Mouse (Mus musculus) stomach, embryonic 15.5 days (tissue): ENCODE measurements around the gene Plxdc1. TPM values are rescaled to one million over a fixed set of nuclear protein-coding genes. Genes with fewer than 3 reads are reported as not detected.
A peak's percentile ranks its signal among the peaks of the same experiment; 100 is the strongest.

Experiments
- ATAC-seq: fragments of 200-750 bp; cut with Nextera tagmentation; 2 replicates; pipeline ENCODE4 v1.8.0; 2017; ENCODE audit warnings: low read depth, moderate number of reproducible peaks, moderate TSS enrichment; ENCODE audit not compliant: insufficient read depth, low FRiP score
- H3K27ac ChIP-seq: fragments of 300-500 bp; sonication (generic); 2 replicates; pipeline ENCODE4 v1.5.1; 2015; ENCODE audit warnings: mild to moderate bottlenecking, inconsistent platforms
- H3K27me3 ChIP-seq: fragments of 300-500 bp; sonication (generic); replicated peaks from 2 replicates; pipeline ENCODE4 v1.6.1; 2015; ENCODE audit warnings: inconsistent platforms
- H3K36me3 ChIP-seq: fragments of 300-500 bp; sonication (generic); 2 replicates; pipeline ENCODE4 v1.6.1; 2015; ENCODE audit warnings: inconsistent platforms
- H3K4me1 ChIP-seq: fragments of 300-500 bp; sonication (generic); 2 replicates; pipeline ENCODE4 v1.6.1; 2015; ENCODE audit warnings: inconsistent platforms
- H3K4me2 ChIP-seq: fragments of 300-500 bp; sonication (generic); 2 replicates; pipeline ENCODE4 v1.6.1; 2015; ENCODE audit warnings: mild to moderate bottlenecking, inconsistent platforms
- H3K4me3 ChIP-seq: fragments of 300-500 bp; sonication (generic); replicated peaks from 2 replicates; pipeline ENCODE4 v1.5.1; 2015; ENCODE audit warnings: inconsistent platforms
- H3K9ac ChIP-seq: fragments of 300-500 bp; sonication (generic); 2 replicates; pipeline ENCODE4 v1.6.1; 2015; ENCODE audit warnings: inconsistent platforms
- H3K9me3 ChIP-seq: fragments of 300-500 bp; sonication (generic); 2 replicates; pipeline ENCODE4 v1.6.1; 2016; ENCODE audit warnings: inconsistent platforms
- WGBS: fragments of 180-500 bp; shearing (Covaris S2); methylation state at CpG from one replicate; pipeline ENCODE4 v1.1.7; 2015; 5-methylcytosine and 5-hydroxymethylcytosine counted together
- polyA plus RNA-seq: library from polyadenylated mRNA; unstranded; fragments of >200 nt; fragmentation: Nextera tagmentation; extraction: Ambion mirVana; gene quantifications from 2 replicates; pipeline ENCODE4 v1.2.1, GENCODE M21; 2015

Plxdc1 gene
- polyA plus RNA-seq = 0.73 and 1.0 TPM in 2 replicates

GRCm38 (mm10) chr11:97985727-97986677 is at the start of gene Plxdc1:
Gene Plxdc1, minus strand, starts transcription at chr11:97986444.
- Histone ChIP-seq H3K27me3 (peaks cover 17% of the 10 kb centered on the region), H3K4me1 (peaks cover 14% of the 10 kb centered on the region; the same call in 1 of the 2 replicates), H3K9me3 (no peaks in the 10 kb centered on the region), H3K36me3 (no peaks in the 10 kb centered on the region), H3K4me3 (peak within 1 kb of the TSS; percentile 95), H3K4me2 (peak within 1 kb of the TSS; percentile 77), H3K27ac (no peak within 1 kb of the TSS), H3K9ac (peak within 1 kb of the TSS; percentile 22; the same call in 1 of the 2 replicates)
- 1% methylated on average over 74 of the region's 74 CpGs for WGBS
- ATAC-seq = no peak

GRCm38 (mm10) chr11:98035977-98036377 is 49.7 kb upstream of the Plxdc1 start:
- H3K36me3 ChIP-seq = peaks cover 4% of the 10 kb centered on the region
- H3K9me3 ChIP-seq = no peaks in the 10 kb centered on the region
- peak overlapping the region; percentile 66 for H3K4me2 ChIP-seq
- H3K27ac ChIP-seq = no peak overlapping the region
- WGBS = 1% methylated on average over 25 of the region's 27 CpGs
- peak overlapping the region; percentile 32 for H3K4me3 ChIP-seq
- H3K9ac ChIP-seq = no peak overlapping the region
- peaks cover 17% of the 10 kb centered on the region; the same call in 1 of the 2 replicates for H3K27me3 ChIP-seq
- H3K4me1 ChIP-seq = peaks cover 14% of the 10 kb centered on the region
- ATAC-seq = peak; percentile 45; the same call in 1 of the 2 replicates

- Histone ChIP-seq H3K27me3 (peaks cover 17% of the 10 kb centered on the region; the same call in 1 of the 2 replicates), H3K4me3 (no peak overlapping the region), H3K4me2 (no peak overlapping the region), H3K27ac (no peak overlapping the region), H3K4me1 (peaks cover 14% of the 10 kb centered on the region), H3K9me3 (no peaks in the 10 kb centered on the region), H3K9ac (no peak overlapping the region), H3K36me3 (peaks cover 14% of the 10 kb centered on the region)
- WGBS = 45% methylated on average over 4 of the region's 4 CpGs
- no peak for ATAC-seq
Measured at GRCm38 (mm10) chr11:98034840-98035239, 48.6 kb upstream of the Plxdc1 start.

GRCm38 (mm10) chr11:98034061-98034460 is 47.8 kb upstream of the Plxdc1 start:
- H3K27ac ChIP-seq = no peak overlapping the region
- peaks cover 14% of the 10 kb centered on the region for H3K4me1 ChIP-seq
- peaks cover 17% of the 10 kb centered on the region; the same call in 1 of the 2 replicates for H3K27me3 ChIP-seq
- peaks cover 22% of the 10 kb centered on the region for H3K36me3 ChIP-seq
- H3K4me2 ChIP-seq = no peak overlapping the region
- ATAC-seq = no peak
- H3K4me3 ChIP-seq = no peak overlapping the region
- H3K9me3 ChIP-seq = no peaks in the 10 kb centered on the region
- WGBS = 70% methylated on average over 5 of the region's 5 CpGs
- no peak overlapping the region for H3K9ac ChIP-seq

- Histone ChIP-seq H3K9me3 (no peaks in the 10 kb centered on the region), H3K9ac (no peak overlapping the region), H3K36me3 (peaks cover 30% of the 10 kb centered on the region), H3K4me1 (peaks cover 14% of the 10 kb centered on the region), H3K4me3 (no peak overlapping the region), H3K27me3 (peaks cover 6% of the 10 kb centered on the region; the same call in 1 of the 2 replicates), H3K27ac (no peak overlapping the region; the same call in 1 of the 2 replicates), H3K4me2 (no peak overlapping the region)
- no peak for ATAC-seq
- WGBS = 6% methylated on average over 5 of the region's 5 CpGs
Measured at GRCm38 (mm10) chr11:98031443-98031770, 45.2 kb upstream of the Plxdc1 start.

GRCm38 (mm10) chr11:98030701-98031442 is 44.6 kb upstream of the Plxdc1 start:
- no peak overlapping the region for H3K9ac ChIP-seq
- H3K4me3 ChIP-seq = no peak overlapping the region
- H3K27ac ChIP-seq = no peak overlapping the region; the same call in 1 of the 2 replicates
- H3K36me3 ChIP-seq = peaks cover 30% of the 10 kb centered on the region
- H3K4me2 ChIP-seq = no peak overlapping the region
- WGBS = 46% methylated on average over 5 of the region's 5 CpGs
- H3K9me3 ChIP-seq = no peaks in the 10 kb centered on the region
- peaks cover 12% of the 10 kb centered on the region for H3K4me1 ChIP-seq
- 0 out of 2 replicates have a peak, but pooled peaks cover 2% of the 10 kb centered on the region for H3K27me3 ChIP-seq
- no peak for ATAC-seq

- 16% methylated on average over 7 of the region's 7 CpGs for WGBS
- no peak for ATAC-seq
- H3K36me3 ChIP-seq = peaks cover 30% of the 10 kb centered on the region
- peak overlapping the region; percentile 73 for H3K4me2 ChIP-seq
- H3K27me3 ChIP-seq = no peaks in the 10 kb centered on the region
- peak overlapping the region; percentile 97 for H3K9ac ChIP-seq
- 0 out of 2 replicates have a peak overlapping the region, but pooled peaks have one; percentile 91 for H3K27ac ChIP-seq
- no peaks in the 10 kb centered on the region for H3K9me3 ChIP-seq
- peak overlapping the region; percentile 87 for H3K4me3 ChIP-seq
- peaks cover 11% of the 10 kb centered on the region for H3K4me1 ChIP-seq
Measured at GRCm38 (mm10) chr11:98027785-98028184, 41.5 kb upstream of the Plxdc1 start.

- Histone ChIP-seq H3K9ac (peak overlapping the region; percentile 97), H3K27me3 (no peaks in the 10 kb centered on the region), H3K27ac (peak overlapping the region; percentile 91), H3K36me3 (peaks cover 30% of the 10 kb centered on the region), H3K9me3 (no peaks in the 10 kb centered on the region), H3K4me3 (peak overlapping the region; percentile 87), H3K4me2 (peak overlapping the region; percentile 73), H3K4me1 (peaks cover 11% of the 10 kb centered on the region)
- 0% methylated on average over 18 of the region's 18 CpGs for WGBS
- ATAC-seq = no peak
Measured at GRCm38 (mm10) chr11:98027297-98027688, 41.0 kb upstream of the Plxdc1 start.

GRCm38 (mm10) chr11:98026570-98027296 is 40.5 kb upstream of the Plxdc1 start, which contains the start of gene Rpl19:
Gene Rpl19, plus strand, starts transcription at chr11:98026710.
- peaks cover 30% of the 10 kb centered on the region for H3K36me3 ChIP-seq
- no peaks in the 10 kb centered on the region for H3K9me3 ChIP-seq
- H3K9ac ChIP-seq = peak within 1 kb of the TSS; percentile 97
- peak within 1 kb of the TSS; percentile 73 for H3K4me2 ChIP-seq
- no peaks in the 10 kb centered on the region for H3K27me3 ChIP-seq
- under 1% methylated on average over 69 of the region's 69 CpGs for WGBS
- ATAC-seq = peak; percentile 75
- peaks cover 16% of the 10 kb centered on the region for H3K4me1 ChIP-seq
- peak within 1 kb of the TSS; percentile 87 for H3K4me3 ChIP-seq
- H3K27ac ChIP-seq = peak within 1 kb of the TSS; percentile 91

GRCm38 (mm10) chr11:98026248-98026569 is 40.0 kb upstream of the Plxdc1 start:
- peak overlapping the region; percentile 97 for H3K9ac ChIP-seq
- H3K4me1 ChIP-seq = peaks cover 22% of the 10 kb centered on the region
- H3K36me3 ChIP-seq = peaks cover 28% of the 10 kb centered on the region
- peak overlapping the region; percentile 91 for H3K27ac ChIP-seq
- no peaks in the 10 kb centered on the region for H3K9me3 ChIP-seq
- 5% methylated on average over 15 of the region's 15 CpGs for WGBS
- H3K27me3 ChIP-seq = no peaks in the 10 kb centered on the region
- peak overlapping the region; percentile 73 for H3K4me2 ChIP-seq
- no peak for ATAC-seq
- H3K4me3 ChIP-seq = peak overlapping the region; percentile 87

GRCm38 (mm10) chr11:98024516-98024915 is 38.3 kb upstream of the Plxdc1 start:
- ATAC-seq = no peak
- no peak overlapping the region for H3K27ac ChIP-seq
- peaks cover 12% of the 10 kb centered on the region for H3K36me3 ChIP-seq
- no peak overlapping the region for H3K4me2 ChIP-seq
- 84% methylated on average over 3 of the region's 3 CpGs for WGBS
- H3K4me3 ChIP-seq = no peak overlapping the region
- H3K9me3 ChIP-seq = no peaks in the 10 kb centered on the region
- no peaks in the 10 kb centered on the region for H3K27me3 ChIP-seq
- no peak overlapping the region for H3K9ac ChIP-seq
- H3K4me1 ChIP-seq = peaks cover 38% of the 10 kb centered on the region
